Comparison of ENCODE assay signal across 8 mouse cellular contexts in the genomic region with DNA sequence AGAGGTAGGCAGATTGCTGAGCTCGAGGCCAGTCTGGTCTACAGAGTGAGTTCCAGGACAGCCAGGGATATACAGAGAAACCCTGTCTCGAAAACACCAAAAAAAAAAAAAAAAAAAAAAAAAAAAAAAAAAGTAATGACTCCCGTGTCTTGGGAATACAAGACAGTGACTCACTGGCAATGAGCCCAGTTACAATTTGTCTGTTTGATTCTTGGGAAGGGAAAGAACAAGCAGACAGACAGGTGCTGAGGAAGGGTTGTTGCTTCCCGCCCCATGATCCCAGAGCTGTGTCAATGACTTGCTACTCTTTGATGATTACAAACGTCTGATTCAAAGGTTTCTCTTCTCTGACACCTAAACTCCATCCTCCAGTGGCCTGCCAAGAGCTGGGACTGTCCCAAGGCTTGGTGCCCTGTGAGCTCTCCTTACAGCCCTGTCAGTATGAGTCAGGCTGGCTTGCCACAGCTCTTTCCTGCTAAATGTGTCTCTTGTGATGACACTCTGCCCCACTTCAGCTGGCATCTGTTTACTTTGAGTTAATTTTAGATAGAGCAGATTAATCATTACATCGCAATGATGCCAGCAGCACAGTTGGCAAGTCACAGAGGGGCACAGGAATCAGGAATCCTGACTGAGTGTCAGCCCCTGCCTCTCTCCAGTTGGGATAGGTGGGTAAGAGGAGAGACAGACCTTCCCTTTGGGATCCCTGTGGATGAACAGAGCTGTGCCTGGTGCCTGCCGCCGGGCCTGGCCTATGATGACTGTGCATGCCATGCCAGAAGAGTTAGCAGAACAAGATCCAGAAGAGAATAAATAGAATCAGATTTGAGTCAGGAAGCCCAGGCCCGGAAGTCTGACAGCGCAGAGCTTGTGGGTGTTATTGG. TPM values are rescaled to one million over a fixed set of nuclear protein-coding genes. Genes with fewer than 3 reads are reported as not detected.
A peak's percentile ranks its signal among the peaks of the same experiment; 100 is the strongest.
DNase-seq lines count a peak whose midpoint lies in the region; ATAC-seq and TF ChIP-seq lines count a peak whose summit lies in the region.

No protein-coding gene starts in this region.

- ATAC-seq in kidney, embryonic 14.5 days (ENCODE audit: low FRiP score, low TSS enrichment), result no peak
- peak; percentile 97 for ATAC-seq in Patski

- no peak overlapping the region for H3ac ChIP-seq in myocyte (ENCODE audit: control insufficient read depth, insufficient read length)

- H3K27me3 ChIP-seq in kidney, embryonic 14.5 days (ENCODE audit: control insufficient read depth, insufficient read depth, low read length), result no peaks in the 10 kb centered on the region
- H3K27me3 ChIP-seq in Patski, result no peaks in the 10 kb centered on the region
- H3K27me3 ChIP-seq in kidney, adult 2 months (replicated peaks; ENCODE audit: control insufficient read depth, insufficient read depth, low read length), result no peaks in the 10 kb centered on the region
- H3K27me3 ChIP-seq in myocyte (ENCODE audit: control insufficient read depth, insufficient read depth, insufficient read length), result no peaks in the 10 kb centered on the region
- no peaks in the 10 kb centered on the region for H3K27me3 ChIP-seq in thymus, adult 2 months (ENCODE audit: control insufficient read depth, insufficient read depth, low read length)

- POLR2A ChIA-PET in Patski (lab: Charles Lee), result interaction anchor here (0.6 to 1.7 kb wide), 4 partner anchors 17 to 1093 kb away, joined by 3 to 9 read pairs (median 6); partner anchors contain the start of gene Fank1

- TF ChIP-seq POLR2A in kidney, adult 2 months (IDR thresholded peaks at IDR 0.05; ENCODE audit: low read depth, low read length), result no peak
- peak; percentile 5 for TF ChIP-seq POLR2A in myocyte (IDR thresholded peaks at IDR 0.05; ENCODE audit: insufficient read length, low read depth)
- no peak for TF ChIP-seq POLR2A in thymus, adult 2 months (IDR thresholded peaks at IDR 0.05; ENCODE audit: control insufficient read depth, extremely low read depth, insufficient read depth, low read length, poor library complexity)

- DNase-seq in kidney, adult 11 months, result peak; percentile 88
- peak; percentile 96 for DNase-seq in Patski (ENCODE audit: low read depth, low spot score)
- DNase-seq in cerebellum, postnatal 10 days, result peak; percentile 65 to 67
- peak; percentile 91 for DNase-seq in kidney, adult 2 months
- no peak for DNase-seq in thymus, adult 2 months
- no peak for DNase-seq in spleen, adult 12 weeks (ENCODE audit: low spot score)

- H3K4me1 ChIP-seq in kidney, embryonic 14.5 days (ENCODE audit: control insufficient read depth, insufficient read depth, low read length), result peaks cover 5% of the 10 kb centered on the region; the same call in 1 of the 2 replicates
- peaks cover 11% of the 10 kb centered on the region; the same call in 1 of the 2 replicates for H3K4me1 ChIP-seq in kidney, adult 2 months (ENCODE audit: control insufficient read depth, insufficient read depth, low read length)
- no peaks in the 10 kb centered on the region for H3K4me1 ChIP-seq in thymus, adult 2 months (replicated peaks; ENCODE audit: control insufficient read depth, insufficient read depth, low read length)

- in situ Hi-C loops in Patski (cut with MboI; ENCODE audit: low pct_unique_long_range_greater_than_20kb), result no loop called here

- TF ChIP-seq CTCF in Patski (IDR thresholded peaks at IDR 0.05), result no peak
- TF ChIP-seq CTCF in kidney, adult 2 months (conservative IDR thresholded peaks at IDR 0.05; ENCODE audit: insufficient read depth, insufficient read length, low read depth, low read length), result no peak
- TF ChIP-seq CTCF in thymus, adult 2 months (IDR thresholded peaks at IDR 0.05; ENCODE audit: borderline replicate concordance, control insufficient read depth, extremely low read depth, insufficient read depth, low read length, poor library complexity), result no peak

- no peaks in the 10 kb centered on the region for H3K36me3 ChIP-seq in kidney, embryonic 14.5 days (ENCODE audit: control insufficient read depth, insufficient read depth, low read length)
- H3K36me3 ChIP-seq in kidney, adult 2 months (ENCODE audit: control insufficient read depth, insufficient read depth, low read length), result no peaks in the 10 kb centered on the region
- no peaks in the 10 kb centered on the region for H3K36me3 ChIP-seq in myocyte (ENCODE audit: control insufficient read depth, insufficient read depth)
- no peaks in the 10 kb centered on the region for H3K36me3 ChIP-seq in thymus, adult 2 months (ENCODE audit: control insufficient read depth, insufficient read depth, low read length)

- no peaks in the 10 kb centered on the region for H3K79me2 ChIP-seq in myocyte (ENCODE audit: control insufficient read depth, insufficient read depth)

- CTCF ChIA-PET in Patski (lab: Charles Lee), result interaction anchor here (1.6 kb wide), 1 partner anchor 18 kb away, joined by 7 read pairs; the partner anchor contains the start of gene Fank1

- no peak overlapping the region for H3K4me2 ChIP-seq in kidney, embryonic 14.5 days (replicated peaks; ENCODE audit: low read depth, low read length)
- H3K4me2 ChIP-seq in myocyte (ENCODE audit: low read depth), result peak overlapping the region; percentile 74

- H3K9me3 ChIP-seq in kidney, embryonic 14.5 days (ENCODE audit: control insufficient read depth, low read length), result no peaks in the 10 kb centered on the region

- H3K27ac ChIP-seq in kidney, embryonic 14.5 days (ENCODE audit: low read depth, low read length), result no peak overlapping the region
- H3K27ac ChIP-seq in kidney, adult 2 months (ENCODE audit: insufficient read depth, low read depth, low read length), result peak overlapping the region; percentile 79
- no peak overlapping the region for H3K27ac ChIP-seq in thymus, adult 2 months (ENCODE audit: control insufficient read depth, insufficient read depth, low read length)

- no peak overlapping the region for H3K4me3 ChIP-seq in kidney, embryonic 14.5 days (ENCODE audit: low read length)
- no peak overlapping the region for H3K4me3 ChIP-seq in kidney, adult 2 months (ENCODE audit: insufficient read depth, low read depth, low read length)
- no peak overlapping the region for H3K4me3 ChIP-seq in myocyte
- no peak overlapping the region for H3K4me3 ChIP-seq in thymus, adult 2 months (ENCODE audit: control insufficient read depth, insufficient read depth, low read length)

- no peak overlapping the region for H3K9ac ChIP-seq in kidney, embryonic 14.5 days (ENCODE audit: low read depth, low read length)

- 53% methylated on average over 10 of the region's 10 CpGs for WGBS in kidney, embryonic 14.5 days
- WGBS in kidney, adult 2 months, result 35% methylated on average over 10 of the region's 10 CpGs
- 74% methylated on average over 10 of the region's 10 CpGs for WGBS in thymus, adult 2 months

TF ChIP-seq in myocyte, 11 proteins besides CTCF, POLR2A, EP300 and RAD21:
- TF ChIP-seq CEBPB (IDR thresholded peaks at IDR 0.05; ENCODE audit: insufficient read depth, poor library complexity, severe bottlenecking), result peak; percentile 71; the same call in 1 of the 2 replicates
- TF ChIP-seq TCF12 (IDR thresholded peaks at IDR 0.05; ENCODE audit: insufficient read depth, poor library complexity, severe bottlenecking), result peak; percentile 17
- no peak for TF ChIP-seq USF1 (IDR thresholded peaks at IDR 0.05; ENCODE audit: low read depth)
- TF ChIP-seq MYOG (IDR thresholded peaks at IDR 0.05; ENCODE audit: control insufficient read depth in 1 of 3, insufficient read depth in 1 of 3, insufficient read length in 2 of 3, low read depth in 2 of 3), result peak in 2 of 3 experiments; percentile 25 to 26
- TF ChIP-seq MYOD1 (IDR thresholded peaks at IDR 0.05; ENCODE audit: control insufficient read depth in 1 of 3, insufficient read length in 2 of 3, low read depth in 2 of 3), result peak in 2 of 3 experiments; percentile 27 to 53

RNA-seq across cellular contexts. Expression of gene Dhx32, which starts 11.0 kb away (rescaled TPM):
- 13.6 and 19.9 TPM in 2 replicates for polyA plus RNA-seq in kidney, embryonic 14.5 days (2014; fragmentation: Nextera tagmentation; extraction: Ambion mirVana)
- polyA plus RNA-seq in Patski (2021), result 45.6 TPM
- polyA plus RNA-seq in kidney, adult 2 months (2012; rRNA removed), result 26.1 and 28.1 TPM in 2 replicates
- polyA plus RNA-seq in myocyte (2012; fragmentation: generic; extraction: Trizol), result 31.9 TPM
- 18.7 and 20.8 TPM in 2 replicates for polyA plus RNA-seq in thymus, adult 2 months (2012; rRNA removed)

RNA-seq across cellular contexts. Expression of gene Fank1, which starts 16.8 kb away (rescaled TPM):
- 0.24 TPM in 1 of 2 replicates, not detected in the other for polyA plus RNA-seq in kidney, embryonic 14.5 days (2014; fragmentation: Nextera tagmentation; extraction: Ambion mirVana)
- polyA plus RNA-seq in Patski (2021), result 2.4 TPM
- polyA plus RNA-seq in kidney, adult 2 months (2012; rRNA removed), result 0.08 and 0.09 TPM in 2 replicates
- 0.14 TPM for polyA plus RNA-seq in myocyte (2012; fragmentation: generic; extraction: Trizol)
- 0.08 and 0.32 TPM in 2 replicates for polyA plus RNA-seq in thymus, adult 2 months (2012; rRNA removed)

Comparison
In these comparisons a context has a peak if more than half of its experiments do, and no peak if none do; other contexts are left out.
1. DNase-seq: peak in kidney, adult 11 months (single experiment), Patski (single experiment), cerebellum, postnatal 10 days (2 of 2) and kidney, adult 2 months (single experiment); none in thymus, adult 2 months (single experiment) and spleen, adult 12 weeks (single experiment).